Mouse (Mus musculus) lung, adult 2 months (tissue): ENCODE measurements around the gene Flii. TPM values are rescaled to one million over a fixed set of nuclear protein-coding genes. Genes with fewer than 3 reads are reported as not detected.
A peak's percentile ranks its signal among the peaks of the same experiment; 100 is the strongest.

Source experiments
- DNase-seq: peaks from one replicate; pipeline ENCODE4 v3.0.0; 2022
- H3K4me1 ChIP-seq: fragments of 200-500 bp; 2 replicates; pipeline ENCODE4 v1.6.1; 2011; ENCODE audit warnings: low read length; ENCODE audit not compliant: control insufficient read depth, insufficient read depth
- H3K4me3 ChIP-seq: fragments of 200-500 bp; replicated peaks from 2 replicates; pipeline ENCODE3; 2011; ENCODE audit warnings: low read depth, mild to moderate bottlenecking, control low read depth, low read length; ENCODE audit errors: extremely low read depth
- CTCF ChIP-seq: fragments of 200-500 bp; IDR thresholded peaks from 2 replicates; pipeline ENCODE4 v1.5.1; 2011; ENCODE audit warnings: mild to moderate bottlenecking, low read length, control low read depth; ENCODE audit not compliant: insufficient read depth
- POLR2A ChIP-seq: fragments of 200-500 bp; IDR thresholded peaks from 2 replicates; pipeline ENCODE4 v1.6.1; 2011; ENCODE audit warnings: low read depth, mild to moderate bottlenecking, control low read depth, low read length, borderline replicate concordance; ENCODE audit errors: extremely low read depth
- WGBS: fragments of 180-500 bp; shearing (Covaris S2); methylation state at CpG from one replicate; pipeline ENCODE4 v1.1.7; 2018; 5-methylcytosine and 5-hydroxymethylcytosine counted together
- polyA plus RNA-seq: library from polyadenylated mRNA; depleted of rRNA; stranded (reverse); fragments of >200 nt; gene quantifications from 2 replicates; pipeline ENCODE4 v1.2.3, GENCODE M21; 2012

Gene Flii
- polyA plus RNA-seq, 1 experiment = 236 TPM

DNA sequence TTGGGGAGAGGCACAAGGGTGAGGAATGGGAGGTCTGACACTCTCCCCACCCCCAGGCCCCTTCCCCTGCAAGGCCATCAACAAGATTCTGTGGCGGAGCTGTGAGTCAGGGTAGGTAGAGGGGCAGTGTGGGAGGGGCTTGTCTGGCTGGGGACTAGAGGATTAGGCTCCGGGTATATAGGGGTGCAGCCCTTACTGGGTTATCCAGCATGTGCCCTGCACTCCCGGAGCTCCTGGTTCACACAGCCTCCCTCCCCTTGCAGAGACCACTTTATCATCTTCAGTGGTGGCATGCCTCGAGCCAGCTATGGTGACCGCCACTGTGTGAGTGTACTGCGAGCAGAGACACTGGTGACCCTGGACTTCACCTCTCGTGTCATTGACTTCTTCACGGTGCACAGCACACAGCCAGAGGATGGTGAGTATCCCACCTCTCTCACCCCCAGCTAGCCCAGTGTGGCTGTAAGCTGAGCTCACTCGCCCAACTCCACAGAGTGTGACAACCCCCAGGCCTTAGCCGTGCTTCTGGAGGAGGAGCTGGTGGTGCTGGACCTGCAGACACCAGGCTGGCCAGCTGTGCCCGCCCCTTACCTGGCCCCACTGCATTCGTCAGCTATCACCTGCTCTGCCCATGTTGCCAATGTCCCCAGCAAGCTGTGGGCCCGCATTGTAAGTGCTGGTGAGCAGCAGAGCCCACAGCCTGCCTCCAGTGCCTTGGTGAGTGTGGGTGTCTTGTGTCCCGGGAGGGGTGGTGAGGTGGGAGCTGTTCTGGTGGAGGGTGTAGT, 20.2 kb downstream of the Flii start:
- Histone ChIP-seq H3K4me3 (no peak overlapping the region), H3K4me1 (peaks cover 15% of the 10 kb centered on the region)
- DNase-seq = peak; percentile 2
- TF ChIP-seq CTCF (no peak), POLR2A (no peak)
- 87% methylated on average over 14 of the region's 14 CpGs for WGBS

DNA sequence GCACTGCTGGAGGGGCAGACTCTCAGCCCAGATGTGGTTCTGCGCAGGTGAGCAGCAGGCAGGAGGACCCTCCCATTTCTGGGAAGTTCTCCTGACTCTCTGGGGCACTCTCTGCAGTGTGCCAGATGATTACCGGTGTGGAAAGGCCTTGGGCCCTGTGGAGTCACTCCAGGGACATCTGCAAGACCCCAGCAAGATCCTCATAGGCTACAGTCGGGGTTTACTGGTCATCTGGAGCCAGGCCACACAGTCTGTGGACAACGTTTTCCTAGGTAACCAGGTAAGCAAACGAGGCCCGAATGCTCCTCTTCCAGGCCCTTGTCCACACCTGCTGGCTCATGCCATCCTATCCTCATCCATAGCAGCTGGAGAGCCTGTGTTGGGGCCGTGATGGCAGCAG, 21.0 kb downstream of the Flii start:
- peak; percentile 3 for DNase-seq
- WGBS = 84% methylated on average over 7 of the region's 7 CpGs
- TF ChIP-seq CTCF = no peak
- TF ChIP-seq POLR2A = no peak

DNA sequence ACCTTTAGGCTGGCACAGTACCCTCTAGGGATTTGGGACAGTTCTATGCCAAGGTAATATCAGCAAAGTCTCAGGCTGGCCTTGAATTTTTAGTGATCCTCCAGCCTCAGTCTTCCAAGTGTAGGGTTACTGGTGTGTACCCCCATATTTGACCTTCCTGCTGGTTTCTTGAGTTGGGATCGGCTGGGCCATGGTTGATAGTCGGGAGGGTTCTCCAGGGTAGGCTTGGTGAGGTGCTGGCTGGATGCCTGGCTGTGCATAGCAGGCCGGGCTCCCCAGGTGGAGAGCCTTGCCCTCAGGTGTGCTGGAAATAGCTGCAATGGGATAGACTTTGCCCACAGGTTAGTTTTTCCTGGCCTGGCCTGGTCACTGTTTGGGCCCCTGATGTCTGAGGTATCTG, 21.8 kb downstream of the Flii start:
- TF ChIP-seq POLR2A (no peak), CTCF (no peak)
- no peak for DNase-seq
- no peak overlapping the region for H3K4me3 ChIP-seq
- 90% methylated on average over 3 of the region's 3 CpGs for WGBS
- peaks cover 19% of the 10 kb centered on the region for H3K4me1 ChIP-seq

More for the DNA sequence above, 21.0 kb downstream of the Flii start:
- H3K4me1 ChIP-seq = peaks cover 15% of the 10 kb centered on the region
- H3K4me3 ChIP-seq = no peak overlapping the region

DNA sequence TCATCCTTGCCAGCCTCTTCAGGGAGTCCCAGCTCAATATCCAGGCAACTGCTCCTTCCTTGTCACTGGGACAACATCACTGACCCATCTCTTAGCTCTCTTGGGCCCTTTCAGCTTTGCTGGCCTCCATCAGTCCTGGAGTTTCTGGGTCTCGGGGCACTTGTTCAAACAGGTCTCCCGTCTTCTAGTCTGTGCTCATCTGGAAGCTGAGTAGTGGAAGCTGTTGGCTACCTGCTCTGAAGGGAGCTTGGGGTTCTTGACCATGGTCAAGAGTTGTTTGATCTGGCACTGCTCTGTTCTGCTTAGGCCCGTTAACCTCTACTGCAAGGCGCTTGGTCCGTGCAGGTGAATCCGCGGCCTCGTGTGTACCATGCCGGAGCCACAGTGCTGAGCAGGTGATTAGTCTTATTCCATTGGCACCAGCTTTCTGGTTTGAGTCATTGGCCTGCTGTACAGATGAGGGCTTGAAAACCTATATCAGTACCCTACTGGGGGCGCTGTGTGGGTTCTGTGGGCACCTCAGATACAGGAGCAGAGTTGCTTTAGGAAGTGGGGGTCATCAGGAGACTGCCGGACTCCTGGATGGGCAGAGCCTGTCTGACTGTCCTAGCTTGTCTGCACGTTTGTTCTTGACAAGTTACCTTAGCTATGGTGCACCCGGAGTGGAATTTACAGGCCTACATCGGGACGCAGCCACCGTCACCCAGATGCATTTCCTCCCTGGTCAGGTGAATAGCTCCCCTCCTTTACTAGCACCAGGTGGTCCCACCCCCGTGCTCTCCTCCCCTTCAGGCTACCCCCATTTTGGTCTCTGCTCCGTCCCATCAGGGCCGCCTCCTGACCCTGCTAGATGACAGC, 22.8 kb downstream of the Flii start:
- 88% methylated on average over 19 of the region's 19 CpGs for WGBS
- TF ChIP-seq CTCF = no peak
- no peak for TF ChIP-seq POLR2A

DNA sequence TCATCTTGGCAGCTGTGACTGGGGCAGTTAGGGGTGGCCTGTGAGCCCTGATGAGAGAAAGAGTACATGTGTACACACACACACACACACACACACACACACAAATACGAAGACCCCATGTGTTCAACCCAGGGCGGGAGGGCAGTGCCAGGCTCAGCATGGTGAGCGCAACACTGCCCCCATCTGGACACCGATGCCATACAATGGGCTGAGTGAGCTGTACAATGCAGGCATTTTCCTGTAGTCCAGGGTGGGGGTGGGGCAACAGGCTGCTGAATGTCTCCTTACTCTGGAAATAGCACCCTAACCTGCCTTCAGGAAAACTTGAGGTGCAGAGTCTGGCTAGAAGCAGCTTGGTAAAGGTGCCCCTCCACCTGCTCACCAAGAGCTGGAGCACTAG, 23.9 kb downstream of the Flii start:
- 42% methylated on average over 4 of the region's 4 CpGs for WGBS
- DNase-seq = peak; percentile 64
- TF ChIP-seq CTCF (peak; percentile 76), POLR2A (no peak)
- Histone ChIP-seq H3K4me3 (no peak overlapping the region), H3K4me1 (peaks cover 27% of the 10 kb centered on the region)

More for the DNA sequence above, 22.8 kb downstream of the Flii start:
- no peak for DNase-seq
- peaks cover 21% of the 10 kb centered on the region for H3K4me1 ChIP-seq
- no peak overlapping the region for H3K4me3 ChIP-seq

DNA sequence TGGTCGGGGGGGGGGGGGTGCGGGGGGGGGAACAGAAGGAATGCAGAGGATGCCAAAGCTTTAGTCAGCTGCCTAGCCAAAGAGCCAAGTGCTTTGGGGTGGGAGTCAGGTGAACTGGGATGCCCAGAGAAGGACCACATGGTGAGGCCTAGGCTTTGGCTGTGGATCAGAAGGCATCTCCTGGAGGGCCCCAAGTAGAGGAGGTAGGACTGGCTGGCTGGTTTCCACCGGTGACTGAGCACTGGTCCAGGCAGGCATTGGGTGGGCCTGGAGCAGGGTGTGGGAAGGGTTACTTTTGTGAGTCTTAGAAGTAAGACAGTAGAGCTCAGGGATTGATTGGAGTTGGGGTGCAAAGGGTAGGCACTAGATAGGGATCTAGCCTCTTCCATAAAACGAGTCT, 25.5 kb downstream of the Flii start:
- 72% methylated on average over 2 of the region's 4 CpGs for WGBS
- TF ChIP-seq POLR2A (no peak), CTCF (no peak)
- DNase-seq = peak; percentile 4
- H3K4me1 ChIP-seq = peaks cover 16% of the 10 kb centered on the region
- no peak overlapping the region for H3K4me3 ChIP-seq

DNA sequence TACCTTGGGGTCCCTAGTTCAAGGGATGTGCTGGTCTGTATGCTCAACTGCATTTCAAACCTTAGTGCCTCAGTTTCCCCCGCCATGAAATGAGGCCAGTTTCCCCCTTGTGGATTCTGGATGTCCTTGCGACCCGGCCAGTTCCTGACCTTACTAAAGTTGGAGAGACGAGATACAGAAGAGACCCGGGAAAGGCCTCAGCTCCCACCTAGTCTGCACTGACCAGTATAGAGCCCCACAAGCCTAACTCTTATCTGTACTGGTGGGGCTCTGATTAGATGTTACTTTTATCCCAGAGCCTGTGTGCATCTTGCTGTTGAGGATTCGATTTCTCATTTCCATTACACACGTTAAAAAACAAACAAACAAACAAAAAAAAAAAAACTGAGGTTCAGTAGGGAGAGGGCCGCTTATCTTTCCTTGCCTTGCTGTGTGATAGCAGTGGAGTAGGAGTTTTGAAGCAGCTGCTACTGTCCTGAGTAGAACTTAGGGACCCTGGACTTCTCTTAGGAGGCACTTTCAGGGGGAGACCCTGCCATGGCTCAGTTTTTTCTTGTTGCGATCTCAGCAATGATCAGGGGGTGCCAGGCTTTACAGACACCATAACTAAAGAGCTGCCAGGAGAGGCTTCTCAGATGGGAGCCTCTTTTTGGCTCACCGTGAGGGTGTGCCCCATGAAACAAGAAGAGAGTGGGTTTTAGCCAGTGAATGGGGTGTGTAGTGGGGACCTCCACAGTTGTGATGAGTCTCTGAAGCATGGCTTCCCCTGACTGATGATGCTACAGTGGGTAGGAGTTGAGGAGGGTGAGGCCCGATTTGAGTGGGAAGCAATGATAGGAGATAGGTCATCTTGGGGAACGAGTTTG, 26.5 kb downstream of the Flii start:
- 30% methylated on average over 12 of the region's 12 CpGs for WGBS
- H3K4me1 ChIP-seq = peaks cover 16% of the 10 kb centered on the region
- TF ChIP-seq POLR2A = no peak
- no peak for TF ChIP-seq CTCF
- peak overlapping the region; percentile 96 for H3K4me3 ChIP-seq
- DNase-seq = peak; percentile 3

DNA sequence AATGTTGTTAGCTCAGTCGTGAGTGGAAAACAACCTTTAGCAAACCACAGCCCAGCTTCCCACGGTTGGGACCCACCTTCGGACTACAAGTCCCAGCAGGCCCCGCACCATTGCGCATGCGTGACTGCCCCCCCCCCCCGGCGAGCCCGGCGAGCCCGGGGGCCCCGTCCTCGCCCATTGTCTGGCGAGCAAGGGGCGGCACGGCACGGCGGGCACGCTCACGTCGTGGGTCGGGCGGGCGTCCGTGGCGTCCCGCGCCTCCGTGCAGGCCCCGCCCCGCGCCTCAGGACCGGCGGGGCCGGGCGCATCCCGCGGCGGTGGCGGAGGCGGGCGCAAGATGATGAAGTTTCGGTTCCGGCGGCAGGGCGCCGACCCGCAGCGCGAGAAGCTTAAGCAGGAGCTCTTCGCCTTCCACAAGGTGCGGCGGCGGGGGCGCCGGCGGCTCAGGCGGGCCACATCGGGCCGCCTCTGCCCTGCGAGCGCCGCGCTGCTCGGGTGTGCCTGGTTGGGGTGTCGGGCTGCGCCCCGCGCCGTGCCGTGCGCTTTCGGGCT, 27.5 kb downstream of the Flii start, which contains the start of gene Llgl1:
Llgl1 (plus strand) TSS at position 200 of the 552 bp plus-strand sequence.
- peak within 1 kb of the TSS; percentile 96 for H3K4me3 ChIP-seq
- under 1% methylated on average over 58 of the region's 73 CpGs for WGBS
- H3K4me1 ChIP-seq = peaks cover 16% of the 10 kb centered on the region
- DNase-seq = peak; percentile 81
- TF ChIP-seq CTCF = no peak
- TF ChIP-seq POLR2A = peak; percentile 43; the same call in 1 of the 2 replicates

DNA sequence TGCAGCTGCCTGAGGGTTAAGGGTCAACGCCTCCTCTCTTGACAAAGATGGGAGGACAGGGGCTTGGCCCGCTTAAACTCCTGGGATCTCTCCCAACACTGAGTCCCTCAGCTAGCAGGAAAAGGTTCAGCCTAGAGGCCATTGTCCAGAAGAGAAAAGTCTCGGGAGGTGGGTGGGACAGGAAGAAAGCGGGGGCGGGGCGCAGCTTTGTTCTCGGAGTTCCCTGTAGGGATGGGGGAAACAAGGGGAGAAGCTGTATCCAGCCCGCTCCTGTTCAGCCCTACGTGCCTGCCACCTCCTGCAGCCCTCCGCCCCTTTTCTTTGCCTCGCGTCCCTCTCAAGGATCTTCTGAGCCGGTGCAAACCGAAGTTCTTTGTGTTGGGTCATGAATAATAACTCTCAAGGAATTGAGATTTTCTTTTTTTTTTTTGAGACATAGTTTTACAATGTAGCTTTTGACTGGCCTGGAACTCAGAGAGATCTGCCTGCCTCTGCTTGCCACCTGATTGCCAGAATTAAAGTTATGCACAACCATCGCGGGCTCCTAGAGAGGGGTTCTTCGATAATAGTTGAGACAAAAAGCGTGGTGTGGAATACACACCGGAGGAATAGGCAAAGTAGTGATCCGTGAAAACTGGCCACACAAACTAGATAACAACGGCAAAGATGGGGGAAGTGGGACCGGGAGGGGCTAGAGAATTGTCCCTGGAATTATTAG, 28.1 kb downstream of the Flii start:
- WGBS = 1% methylated on average over 22 of the region's 22 CpGs
- TF ChIP-seq CTCF = no peak
- TF ChIP-seq POLR2A = peak; percentile 94
- H3K4me3 ChIP-seq = peak overlapping the region; percentile 96
- DNase-seq = peak; percentile 72
- H3K4me1 ChIP-seq = peaks cover 16% of the 10 kb centered on the region
